8 mouse cellular contexts compared by ENCODE assay signal in the genomic region with DNA sequence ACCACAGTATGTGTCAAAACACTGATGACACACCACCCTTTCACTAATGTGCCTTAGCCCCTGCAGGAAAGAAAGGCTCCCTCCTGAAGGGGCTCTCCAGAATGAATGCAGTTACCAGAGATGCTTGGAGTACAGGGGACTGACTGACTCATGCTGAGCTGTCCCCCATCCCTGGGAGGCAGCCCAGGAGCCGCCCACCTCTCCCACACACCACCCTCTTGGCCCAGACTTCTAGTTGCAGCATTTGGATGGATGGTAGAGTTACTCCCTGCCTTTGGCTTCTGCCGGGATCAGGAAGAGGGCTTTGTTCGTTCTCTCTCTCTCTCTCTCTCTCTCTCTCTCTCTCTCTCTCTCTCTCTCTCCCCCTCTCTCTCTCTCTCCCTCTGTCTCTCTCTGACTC. TPM values are rescaled to one million over a fixed set of nuclear protein-coding genes. Genes with fewer than 3 reads are reported as not detected.
A peak's percentile ranks its signal among the peaks of the same experiment; 100 is the strongest.
DNase-seq lines count a peak whose midpoint lies in the region; ATAC-seq and TF ChIP-seq lines count a peak whose summit lies in the region.

No protein-coding gene starts in this region.

- peaks cover 13% of the 10 kb centered on the region for H3K4me1 ChIP-seq in hindbrain, embryonic 15.5 days (replicated peaks)
- peaks cover 25% of the 10 kb centered on the region for H3K4me1 ChIP-seq in hindbrain, embryonic 13.5 days (replicated peaks)
- H3K4me1 ChIP-seq in brown adipose tissue, adult 24 weeks (ENCODE audit: control insufficient read depth, insufficient read depth, insufficient read length, low read length) = peaks cover 15% of the 10 kb centered on the region
- no peaks in the 10 kb centered on the region; the same call in 1 of the 2 replicates for H3K4me1 ChIP-seq in hindbrain, postnatal 0 days (ENCODE audit: insufficient read depth, low read length)
- peaks cover 33% of the 10 kb centered on the region for H3K4me1 ChIP-seq in neural tube, embryonic 13.5 days (replicated peaks)

- peaks cover 5% of the 10 kb centered on the region for H3K79me3 ChIP-seq in C2C12 (ENCODE audit: low read depth)

- H3K4me3 ChIP-seq in hindbrain, embryonic 15.5 days = no peak overlapping the region
- no peak overlapping the region for H3K4me3 ChIP-seq in hindbrain, embryonic 13.5 days
- no peak overlapping the region for H3K4me3 ChIP-seq in C2C12 (ENCODE audit: insufficient read depth, poor library complexity, severe bottlenecking)
- no peak overlapping the region for H3K4me3 ChIP-seq in brown adipose tissue, adult 24 weeks (ENCODE audit: insufficient read depth, low read depth, low read length)
- H3K4me3 ChIP-seq in hindbrain, postnatal 0 days (ENCODE audit: low read length) = no peak overlapping the region
- no peak overlapping the region for H3K4me3 ChIP-seq in neural tube, embryonic 13.5 days

- no peaks in the 10 kb centered on the region for H3K36me3 ChIP-seq in hindbrain, embryonic 15.5 days
- H3K36me3 ChIP-seq in hindbrain, embryonic 13.5 days = no peaks in the 10 kb centered on the region
- peaks cover 27% of the 10 kb centered on the region for H3K36me3 ChIP-seq in C2C12 (ENCODE audit: control insufficient read depth, insufficient read depth)
- H3K36me3 ChIP-seq in hindbrain, postnatal 0 days (ENCODE audit: insufficient read depth, low read length) = no peaks in the 10 kb centered on the region
- H3K36me3 ChIP-seq in neural tube, embryonic 13.5 days = no peaks in the 10 kb centered on the region

- WGBS in hindbrain, embryonic 15.5 days = 10% methylated on average over 3 of the region's 3 CpGs
- 41% methylated on average over 1 of the region's 3 CpGs for WGBS in hindbrain, embryonic 13.5 days
- WGBS in hindbrain, postnatal 0 days = 10% methylated on average over 3 of the region's 3 CpGs
- 40% methylated on average over 3 of the region's 3 CpGs for WGBS in neural tube, embryonic 13.5 days

- H3K9me3 ChIP-seq in hindbrain, embryonic 15.5 days = no peaks in the 10 kb centered on the region
- peaks cover 5% of the 10 kb centered on the region; the same call in 1 of the 2 replicates for H3K9me3 ChIP-seq in hindbrain, embryonic 13.5 days
- no peaks in the 10 kb centered on the region for H3K9me3 ChIP-seq in hindbrain, postnatal 0 days (ENCODE audit: low read length)
- H3K9me3 ChIP-seq in neural tube, embryonic 13.5 days = peaks cover 6% of the 10 kb centered on the region; the same call in 1 of the 2 replicates

- no peak overlapping the region for H3K27ac ChIP-seq in hindbrain, embryonic 15.5 days (replicated peaks)
- no peak overlapping the region for H3K27ac ChIP-seq in hindbrain, embryonic 13.5 days
- peak overlapping the region; percentile 49; the same call in 1 of the 2 replicates for H3K27ac ChIP-seq in brown adipose tissue, adult 24 weeks (replicated peaks; ENCODE audit: low read depth, low read length)
- no peak overlapping the region for H3K27ac ChIP-seq in hindbrain, postnatal 0 days
- H3K27ac ChIP-seq in neural tube, embryonic 13.5 days (replicated peaks) = no peak overlapping the region

- DNase-seq in hindbrain, postnatal 0 days (ENCODE audit: low spot score) = no peak
- no peak for DNase-seq in embryo, embryonic 11 days
- DNase-seq in cerebellum, adult 18-20 months = no peak

- no peak overlapping the region for H3K9ac ChIP-seq in hindbrain, embryonic 15.5 days
- H3K9ac ChIP-seq in hindbrain, embryonic 13.5 days = no peak overlapping the region
- no peak overlapping the region for H3K9ac ChIP-seq in hindbrain, postnatal 0 days (replicated peaks; ENCODE audit: low read length)
- H3K9ac ChIP-seq in neural tube, embryonic 13.5 days = no peak overlapping the region

- peak overlapping the region; percentile 40 for H3K4me2 ChIP-seq in hindbrain, embryonic 15.5 days
- H3K4me2 ChIP-seq in hindbrain, embryonic 13.5 days = no peak overlapping the region; the same call in 1 of the 2 replicates
- peak overlapping the region; percentile 30; the same call in 1 of the 2 replicates for H3K4me2 ChIP-seq in hindbrain, postnatal 0 days (ENCODE audit: low read depth, low read length)
- peak overlapping the region; percentile 30; the same call in 1 of the 2 replicates for H3K4me2 ChIP-seq in neural tube, embryonic 13.5 days

- peak overlapping the region; percentile 10 for H3ac ChIP-seq in C2C12 (ENCODE audit: control insufficient read depth, insufficient read length, low read depth)

- TF ChIP-seq CTCF in C2C12 (IDR thresholded peaks at IDR 0.05; ENCODE audit: control insufficient read depth, insufficient read depth, insufficient read length) = no peak
- TF ChIP-seq CTCF in hindbrain, postnatal 0 days (IDR thresholded peaks at IDR 0.05; ENCODE audit: low read depth) = no peak

- ATAC-seq in hindbrain, embryonic 15.5 days (ENCODE audit: low FRiP score, low read depth) = peak; percentile 55; the same call in 1 of the 2 replicates
- no peak for ATAC-seq in hindbrain, embryonic 13.5 days (ENCODE audit: low FRiP score)
- 0 out of 2 replicates have a peak, but pooled peaks have one; percentile 30 for ATAC-seq in hindbrain, postnatal 0 days
- peak; percentile 56; the same call in 1 of the 2 replicates for ATAC-seq in neural tube, embryonic 13.5 days (ENCODE audit: low read depth)

- H3K27me3 ChIP-seq in hindbrain, embryonic 15.5 days = no peaks in the 10 kb centered on the region
- no peaks in the 10 kb centered on the region; the same call in 1 of the 2 replicates for H3K27me3 ChIP-seq in hindbrain, embryonic 13.5 days
- H3K27me3 ChIP-seq in C2C12 (ENCODE audit: control insufficient read depth, insufficient read depth, insufficient read length) = no peaks in the 10 kb centered on the region
- H3K27me3 ChIP-seq in hindbrain, postnatal 0 days (ENCODE audit: insufficient read depth, low read length) = no peaks in the 10 kb centered on the region
- peaks cover 6% of the 10 kb centered on the region; the same call in 1 of the 2 replicates for H3K27me3 ChIP-seq in neural tube, embryonic 13.5 days

- peaks cover 7% of the 10 kb centered on the region for H3K79me2 ChIP-seq in C2C12 (ENCODE audit: control insufficient read depth, insufficient read depth)

TF ChIP-seq in C2C12, 6 proteins besides CTCF, POLR2A, EP300 and RAD21:
- peak; percentile 84 for TF ChIP-seq FOSL1 (IDR thresholded peaks at IDR 0.05; ENCODE audit: insufficient read depth, low read length, poor library complexity, severe bottlenecking)
- no peak for TF ChIP-seq MYOD1 (IDR thresholded peaks at IDR 0.05; ENCODE audit: control insufficient read depth, insufficient read length, low read depth)
- no peak for TF ChIP-seq MAX (IDR thresholded peaks at IDR 0.05)

RNA-seq across cellular contexts. Expression of a gene that starts 53.4 kb away (rescaled TPM):
- 60.7 and 62.3 TPM in 2 replicates for polyA plus RNA-seq in hindbrain, embryonic 15.5 days (2015; fragmentation: Nextera tagmentation; extraction: Ambion mirVana)
- polyA plus RNA-seq in hindbrain, embryonic 13.5 days (2015; fragmentation: Nextera tagmentation; extraction: Ambion mirVana) = 55.6 and 56.7 TPM in 2 replicates
- polyA plus RNA-seq in C2C12 (2012; fragmentation: generic; extraction: Trizol) = 71.4 TPM
- polyA plus RNA-seq in brown adipose tissue, adult 24 weeks (2012; ENCODE audit: insufficient read depth, insufficient read length, missing spikeins) = 66.9 and 91.2 TPM in 2 replicates
- total RNA-seq in hindbrain, postnatal 0 days (2014; rRNA removed) = 74.4 and 86.4 TPM in 2 replicates
- 57.5 and 59.9 TPM in 2 replicates for polyA plus RNA-seq in hindbrain, postnatal 0 days (2015; fragmentation: Nextera tagmentation; extraction: Ambion mirVana)
- polyA plus RNA-seq in neural tube, embryonic 13.5 days (2015; fragmentation: Nextera tagmentation; extraction: Ambion mirVana) = 77.6 and 79.5 TPM in 2 replicates
